Mouse (Mus musculus) stomach, embryonic 14.5 days (tissue): ENCODE data around the gene Fam189b. TPM values are rescaled to one million over a fixed set of nuclear protein-coding genes. Genes with fewer than 3 reads are reported as not detected.

ENCODE experiments used
- ATAC-seq: fragments of 200-750 bp; cut with Nextera tagmentation; 2 replicates; pipeline ENCODE4 v1.8.0; 2017; ENCODE audit warnings: low read depth, moderate TSS enrichment; ENCODE audit not compliant: insufficient number of reproducible peaks, insufficient read depth, low FRiP score
- H3K27ac ChIP-seq: fragments of 300-500 bp; sonication (generic); 2 replicates; pipeline ENCODE4 v1.5.1; 2014; ENCODE audit warnings: mild to moderate bottlenecking, low read length, moderate library complexity, mixed read lengths
- H3K27me3 ChIP-seq: fragments of 300-500 bp; sonication (generic); 2 replicates; pipeline ENCODE4 v1.6.1; 2014; ENCODE audit warnings: low read length, control low read depth, mixed read lengths; ENCODE audit not compliant: control insufficient read depth, insufficient read depth
- H3K36me3 ChIP-seq: fragments of 300-500 bp; sonication (generic); 2 replicates; pipeline ENCODE4 v1.6.1; 2014; ENCODE audit warnings: mild to moderate bottlenecking, control low read depth, low read length, moderate library complexity, mixed read lengths; ENCODE audit not compliant: control insufficient read depth, insufficient read depth
- H3K4me1 ChIP-seq: fragments of 300-500 bp; sonication (generic); 2 replicates; pipeline ENCODE4 v1.6.1; 2014; ENCODE audit warnings: low read length, control low read depth, mixed read lengths; ENCODE audit not compliant: control insufficient read depth, insufficient read depth
- H3K4me2 ChIP-seq: fragments of 300-500 bp; sonication (generic); replicated peaks from 2 replicates; pipeline ENCODE4 v1.6.1; 2014; ENCODE audit warnings: low read depth, low read length, control low read depth
- H3K4me3 ChIP-seq: fragments of 300-500 bp; sonication (generic); 2 replicates; pipeline ENCODE4 v1.5.1; 2014; ENCODE audit warnings: low read depth, low read length, control low read depth
- H3K9ac ChIP-seq: fragments of 300-500 bp; sonication (generic); replicated peaks from 2 replicates; pipeline ENCODE4 v1.6.1; 2014; ENCODE audit warnings: low read depth, mild to moderate bottlenecking, control low read depth, low read length, moderate library complexity, mixed read lengths
- H3K9me3 ChIP-seq: fragments of 300-500 bp; sonication (generic); 2 replicates; pipeline ENCODE4 v1.6.1; 2016; ENCODE audit warnings: low read depth, low read length, control low read depth; ENCODE audit not compliant: control insufficient read depth
- WGBS: fragments of 180-500 bp; shearing (Covaris S2); extraction: QIAGEN DNeasy Blood & Tissue Kit; methylation state at CpG from one replicate; pipeline ENCODE4 v1.1.7; 2014; 5-methylcytosine and 5-hydroxymethylcytosine counted together
- polyA plus RNA-seq: library from polyadenylated mRNA; unstranded; fragments of >200 nt; fragmentation: Nextera tagmentation; extraction: Ambion mirVana; gene quantifications from 2 replicates; pipeline ENCODE4 v1.2.1, GENCODE M21; 2014

The Fam189b gene
- polyA plus RNA-seq, 1 experiment from 2014 or later: 28.3 TPM

DNA sequence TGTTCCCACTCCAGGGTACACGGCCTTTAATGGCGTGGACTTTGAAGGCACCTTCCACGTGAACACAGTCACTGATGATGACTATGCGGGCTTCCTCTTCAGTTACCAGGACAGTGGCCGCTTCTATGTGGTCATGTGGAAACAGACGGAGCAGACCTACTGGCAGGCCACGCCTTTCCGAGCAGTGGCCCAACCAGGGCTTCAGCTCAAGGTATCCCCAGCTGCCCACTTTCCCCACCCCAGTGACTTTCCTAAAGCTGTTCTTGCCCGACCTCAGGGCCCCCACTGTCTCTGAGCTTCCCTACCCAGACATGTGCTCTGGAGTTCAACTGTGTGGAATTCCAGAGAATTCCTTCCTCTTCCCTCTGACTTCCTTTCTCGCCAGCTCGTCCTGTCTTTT, 41.9 kb downstream of the Fam189b start:
- no peak overlapping the region for H3K4me2 ChIP-seq

DNA sequence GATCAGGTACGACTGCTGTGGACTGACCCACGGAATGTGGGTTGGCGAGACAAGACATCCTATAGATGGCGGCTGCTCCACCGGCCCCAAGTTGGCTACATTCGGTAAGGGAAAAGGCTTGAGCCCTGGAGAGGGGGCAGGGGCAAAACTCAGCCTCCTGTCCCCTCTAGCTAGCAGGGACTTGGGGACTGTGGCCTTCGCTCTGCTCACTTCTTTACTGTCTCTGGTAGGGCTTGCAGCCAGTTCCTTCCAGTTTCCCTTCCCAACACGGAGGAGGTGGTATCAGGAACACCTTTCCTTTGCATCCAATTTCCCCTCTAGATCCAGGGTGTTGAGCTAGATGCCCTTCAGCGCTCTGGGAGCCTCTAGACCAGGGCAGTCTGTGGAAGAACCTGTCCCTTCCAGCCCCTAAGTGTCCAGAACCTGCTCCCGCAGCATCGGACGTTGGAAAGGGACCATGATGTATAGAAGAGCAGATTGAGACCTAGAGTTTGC, 42.4 kb downstream of the Fam189b start:
- Histone ChIP-seq H3K27ac (no peak overlapping the region), H3K36me3 (no peaks in the 10 kb centered on the region), H3K4me1 (peaks cover 19% of the 10 kb centered on the region), H3K4me2 (peak overlapping the region; percentile 86; the same call in 1 of the 2 replicates), H3K9me3 (no peaks in the 10 kb centered on the region), H3K9ac (no peak overlapping the region), H3K27me3 (no peaks in the 10 kb centered on the region), H3K4me3 (no peak overlapping the region)
- no peak for ATAC-seq
- 54% methylated on average over 12 of the region's 12 CpGs for WGBS

More for the DNA sequence above, 41.9 kb downstream of the Fam189b start:
- H3K4me3 ChIP-seq: no peak overlapping the region
- H3K9ac ChIP-seq: no peak overlapping the region
- no peak for ATAC-seq
- no peaks in the 10 kb centered on the region for H3K36me3 ChIP-seq
- H3K27ac ChIP-seq: no peak overlapping the region
- 75% methylated on average over 11 of the region's 11 CpGs for WGBS
- no peaks in the 10 kb centered on the region for H3K9me3 ChIP-seq
- H3K4me1 ChIP-seq: peaks cover 19% of the 10 kb centered on the region
- no peaks in the 10 kb centered on the region for H3K27me3 ChIP-seq

DNA sequence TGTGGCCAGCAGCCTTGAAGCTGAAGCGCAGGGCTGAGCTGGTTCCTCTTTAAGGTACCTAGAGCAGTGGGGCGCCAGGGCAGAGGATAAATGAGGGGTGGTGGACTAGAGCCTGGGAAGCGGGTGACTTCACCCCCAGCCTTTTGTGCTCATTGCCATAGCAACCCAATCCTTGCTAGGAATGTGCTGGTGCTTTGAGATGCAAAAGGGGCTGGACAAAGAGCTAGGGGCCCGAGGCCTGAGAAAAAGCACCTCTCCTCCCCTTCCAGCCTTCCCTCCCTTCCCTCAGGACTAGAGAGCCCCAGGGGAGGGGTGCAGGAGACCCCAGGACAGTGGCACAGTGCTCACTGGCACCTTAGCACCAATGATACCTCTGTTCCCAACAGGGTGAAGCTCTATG, 43.0 kb downstream of the Fam189b start:
- Histone ChIP-seq H3K27me3 (no peaks in the 10 kb centered on the region), H3K9me3 (no peaks in the 10 kb centered on the region), H3K4me1 (peaks cover 19% of the 10 kb centered on the region), H3K27ac (no peak overlapping the region), H3K9ac (no peak overlapping the region), H3K4me3 (0 out of 2 replicates have a peak overlapping the region, but pooled peaks have one; percentile 35), H3K36me3 (no peaks in the 10 kb centered on the region), H3K4me2 (peak overlapping the region; percentile 86; the same call in 1 of the 2 replicates)
- 49% methylated on average over 4 of the region's 4 CpGs for WGBS
- ATAC-seq: no peak

GRCm38 (mm10) chr3:89226361-89226760, 43.4 kb downstream of the Fam189b start:
- Histone ChIP-seq H3K4me1 (peaks cover 19% of the 10 kb centered on the region), H3K27ac (no peak overlapping the region), H3K9ac (peak overlapping the region; percentile 25; the same call in 1 of the 2 replicates), H3K4me3 (peak overlapping the region; percentile 35), H3K27me3 (no peaks in the 10 kb centered on the region), H3K9me3 (no peaks in the 10 kb centered on the region), H3K4me2 (peak overlapping the region; percentile 86), H3K36me3 (no peaks in the 10 kb centered on the region)
- WGBS: 24% methylated on average over 11 of the region's 11 CpGs
- ATAC-seq: no peak

DNA sequence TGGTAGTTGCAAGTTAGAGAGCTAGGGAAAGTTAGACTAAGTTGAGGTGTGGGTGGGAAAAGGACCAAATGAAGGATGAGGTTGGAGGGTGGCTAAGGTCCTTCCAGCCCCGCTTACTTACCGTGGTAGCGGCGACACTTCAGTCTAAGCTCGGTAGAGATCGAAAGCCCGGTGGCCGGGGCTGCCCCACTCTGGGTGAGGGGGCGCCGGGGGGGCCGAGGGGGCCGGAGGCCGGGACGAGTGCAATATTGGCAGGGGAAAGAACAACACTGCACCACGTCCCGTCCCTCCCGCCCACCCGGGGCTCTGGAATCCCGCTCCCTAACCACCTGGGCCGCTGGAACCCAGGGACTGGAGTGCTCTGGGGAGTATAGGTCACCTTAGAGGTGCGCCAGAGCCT, 44.0 kb downstream of the Fam189b start, which contains the start of gene Mtx1:
Gene Mtx1, minus strand, starts transcription at position 189 of the 400 bp plus-strand sequence.
- Histone ChIP-seq H3K4me1 (peaks cover 19% of the 10 kb centered on the region), H3K27ac (peak within 1 kb of the TSS; percentile 77; the same call in 1 of the 2 replicates), H3K9ac (peak within 1 kb of the TSS; percentile 30; the same call in 1 of the 2 replicates), H3K4me3 (peak within 1 kb of the TSS; percentile 35), H3K9me3 (no peaks in the 10 kb centered on the region), H3K27me3 (no peaks in the 10 kb centered on the region), H3K36me3 (no peaks in the 10 kb centered on the region), H3K4me2 (peak within 1 kb of the TSS; percentile 86)
- ATAC-seq: no peak; the same call in 1 of the 2 replicates
- 3% methylated on average over 21 of the region's 21 CpGs for WGBS

DNA sequence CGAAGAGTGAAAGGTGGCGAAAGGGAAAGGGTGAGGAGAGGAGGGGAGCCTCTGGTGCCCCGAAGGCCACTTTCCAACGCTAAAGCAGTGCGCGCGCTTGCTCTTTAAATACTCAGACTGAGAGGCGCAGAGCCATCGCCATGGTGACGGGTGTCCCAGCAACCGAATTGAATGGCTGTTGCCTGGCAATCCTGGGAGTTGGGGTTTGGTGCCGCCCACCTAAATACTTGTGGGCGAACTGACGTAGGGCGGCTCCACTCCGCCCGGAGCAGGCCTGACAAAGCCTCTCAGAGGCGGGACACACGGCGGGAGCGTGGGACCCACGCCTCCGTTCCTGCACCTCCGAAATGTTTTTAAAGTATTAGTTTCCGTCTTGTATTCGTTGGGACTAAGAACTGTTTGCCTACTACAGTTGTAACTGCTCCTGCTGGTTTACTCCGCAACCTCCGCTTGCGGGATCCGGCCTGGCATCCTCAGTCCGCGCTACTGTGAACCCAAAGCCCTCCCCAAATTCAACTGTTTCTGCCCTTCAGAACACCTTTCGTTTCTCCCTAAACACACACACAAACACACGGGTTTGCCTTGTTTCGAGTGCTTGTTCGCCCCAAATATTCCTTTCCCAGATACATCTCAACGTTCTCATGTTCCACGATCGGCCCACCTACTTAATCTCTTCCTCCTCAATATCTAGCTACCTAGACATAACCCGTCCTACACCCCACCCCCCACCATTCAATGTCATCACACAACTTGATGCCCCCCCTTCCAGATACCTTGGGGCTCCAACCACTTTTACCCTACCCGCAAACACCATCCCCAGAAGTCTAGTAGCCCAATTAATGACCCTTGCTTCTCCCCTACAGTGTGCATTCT, 44.6 kb downstream of the Fam189b start:
- Histone ChIP-seq H3K9ac (peak overlapping the region; percentile 30; the same call in 1 of the 2 replicates), H3K27ac (peak overlapping the region; percentile 77; the same call in 1 of the 2 replicates), H3K27me3 (no peaks in the 10 kb centered on the region), H3K36me3 (no peaks in the 10 kb centered on the region), H3K4me2 (peak overlapping the region; percentile 86), H3K4me1 (peaks cover 19% of the 10 kb centered on the region), H3K9me3 (no peaks in the 10 kb centered on the region), H3K4me3 (peak overlapping the region; percentile 35)
- peak; percentile 79 for ATAC-seq
- WGBS: 4% methylated on average over 41 of the region's 41 CpGs

GRCm38 (mm10) chr3:89228180-89228549, 45.2 kb downstream of the Fam189b start:
- ATAC-seq: no peak
- Histone ChIP-seq H3K27me3 (no peaks in the 10 kb centered on the region), H3K27ac (peak overlapping the region; percentile 77; the same call in 1 of the 2 replicates), H3K4me1 (peaks cover 19% of the 10 kb centered on the region), H3K4me2 (peak overlapping the region; percentile 86), H3K36me3 (no peaks in the 10 kb centered on the region), H3K9ac (no peak overlapping the region; the same call in 1 of the 2 replicates), H3K4me3 (peak overlapping the region; percentile 35), H3K9me3 (no peaks in the 10 kb centered on the region)
- WGBS: 1% methylated on average over 20 of the region's 20 CpGs

DNA sequence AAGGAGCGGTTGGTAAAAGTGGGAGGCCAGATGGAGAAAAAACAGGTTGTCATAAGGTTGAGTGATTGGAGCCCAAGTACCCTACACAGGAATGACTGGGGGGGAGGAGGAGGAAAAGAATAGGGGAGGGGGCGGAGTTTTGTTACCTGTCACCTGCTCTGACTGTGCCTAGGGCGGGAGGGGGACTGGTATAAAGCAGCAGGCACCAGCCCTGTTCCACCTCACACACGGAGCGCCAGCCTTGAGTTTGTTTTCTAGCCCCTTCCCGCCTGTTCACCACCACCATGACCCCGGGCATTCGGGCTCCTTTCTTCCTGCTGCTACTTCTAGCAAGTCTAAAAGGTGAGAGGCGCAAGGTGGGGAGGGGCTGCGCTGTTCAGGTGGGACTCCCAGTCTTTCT, 45.9 kb downstream of the Fam189b start, which contains the start of gene Muc1:
Gene Muc1, plus strand, starts transcription at position 222 of the 400 bp plus-strand sequence.
- Histone ChIP-seq H3K4me2 (peak within 1 kb of the TSS; percentile 86), H3K27ac (peak within 1 kb of the TSS; percentile 77; the same call in 1 of the 2 replicates), H3K4me1 (peaks cover 19% of the 10 kb centered on the region), H3K27me3 (no peaks in the 10 kb centered on the region), H3K9ac (no peak within 1 kb of the TSS; the same call in 1 of the 2 replicates), H3K9me3 (no peaks in the 10 kb centered on the region), H3K36me3 (no peaks in the 10 kb centered on the region), H3K4me3 (peak within 1 kb of the TSS; percentile 35)
- ATAC-seq: peak; percentile 30; the same call in 1 of the 2 replicates
- WGBS: 20% methylated on average over 10 of the region's 10 CpGs
